Mouse (Mus musculus): ENCODE measurements around the gene Gm44805.
"Not testable (repeated sequence)": the region's sequence is repeated elsewhere in the genome, so short reads cannot be mapped to it uniquely, and the experiment has no call there.

Gene Gm44805

GRCm38 (mm10) chr7:19698907-19699826 is 17.9 kb upstream of the Gm44805 start, which contains the start of gene Apoe:
Apoe (minus strand) TSS chr7:19699188.
- peak; percentile 62 to 79 for DNase-seq

GRCm38 (mm10) chr7:19697949-19698906 is 17.0 kb upstream of the Gm44805 start:
- peak; percentile 49 to 66 for DNase-seq

- no peak for DNase-seq
Observed at GRCm38 (mm10) chr7:19696336-19696873, 15.2 kb upstream of the Gm44805 start.

DNA sequence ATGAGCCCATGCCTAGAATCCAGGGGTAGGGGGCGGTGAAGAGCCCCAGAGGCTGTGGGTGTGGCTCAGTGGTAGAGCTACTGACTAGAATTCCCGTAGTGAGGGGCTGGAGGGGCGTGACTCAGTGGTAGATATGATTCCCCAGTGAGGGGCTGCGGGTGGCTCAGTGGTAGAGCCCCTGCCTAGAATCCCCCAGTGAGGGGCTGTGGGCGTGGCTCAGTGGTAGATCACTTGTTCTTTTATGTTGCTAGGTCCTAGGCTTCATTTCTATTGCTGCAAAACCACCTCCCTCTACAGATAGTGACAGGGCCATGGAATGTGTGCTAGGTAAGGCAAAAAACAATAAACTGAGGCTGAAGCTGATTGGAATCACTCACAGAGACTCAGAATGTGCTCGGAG is 14.7 kb upstream of the Gm44805 start:
- DNase-seq: no peak

GRCm38 (mm10) chr7:19695213-19695594 is 14.0 kb upstream of the Gm44805 start:
- DNase-seq: no peak

DNA sequence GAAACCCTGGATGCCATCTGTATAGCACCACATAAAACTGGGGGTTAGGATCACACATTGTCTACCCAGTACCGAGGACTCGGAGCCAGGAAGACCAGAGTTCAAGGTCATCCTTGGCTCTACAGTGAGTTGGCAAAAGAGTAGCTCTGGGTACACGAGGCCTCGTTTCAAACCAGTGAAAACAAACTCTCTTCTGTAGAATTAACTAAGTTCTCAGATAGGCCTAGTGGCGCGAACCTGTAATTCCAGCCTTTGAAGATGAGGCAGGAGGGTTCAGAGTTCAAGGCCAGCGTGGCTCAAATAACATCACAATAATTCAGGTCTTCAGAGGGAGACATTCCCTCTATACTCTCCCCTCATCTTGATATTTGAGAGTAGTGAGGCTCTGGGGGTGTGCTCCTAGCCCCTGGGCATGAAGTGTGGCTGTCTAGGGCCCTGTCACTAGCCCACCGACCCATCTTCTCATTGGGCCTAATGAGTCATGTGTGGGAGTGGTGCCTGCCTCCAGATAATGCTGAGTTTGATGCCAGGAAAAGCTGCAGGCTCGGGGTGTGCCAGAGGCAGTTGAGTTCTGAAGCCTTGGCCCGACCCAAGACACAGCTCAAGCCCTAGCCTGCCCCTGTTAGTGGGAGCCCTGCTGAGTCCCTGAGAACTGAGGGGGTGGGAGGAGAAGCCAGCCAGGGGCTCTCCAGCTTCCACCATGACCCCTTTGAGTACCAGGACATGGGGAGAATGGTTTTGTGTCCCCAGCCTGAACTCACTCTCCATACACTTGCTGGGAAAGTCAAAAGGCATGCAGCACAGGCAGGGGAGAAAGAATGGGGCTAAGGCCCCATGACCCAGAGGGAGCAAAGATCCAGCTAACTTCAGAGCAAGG is 13.4 kb upstream of the Gm44805 start:
- no peak for DNase-seq

DNA sequence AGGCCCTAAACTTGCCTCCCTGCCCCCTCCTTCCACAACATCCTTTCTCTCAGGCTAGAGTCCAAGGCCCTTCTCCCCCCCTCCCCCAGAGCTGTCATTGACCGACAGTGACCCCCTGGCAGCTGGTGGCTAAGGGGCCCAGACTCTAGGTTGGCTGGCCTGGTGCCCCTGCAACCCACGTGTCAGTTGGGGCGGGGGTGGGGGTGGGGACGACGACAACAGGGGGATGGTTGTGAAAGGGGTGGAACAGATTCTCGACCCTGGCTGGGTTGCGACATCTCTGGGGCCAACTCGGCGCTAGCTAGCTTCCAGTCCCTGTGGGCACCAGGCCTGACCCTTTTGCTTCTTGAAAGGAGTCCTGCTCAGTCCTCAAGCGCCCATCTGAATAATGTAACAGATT is 12.2 kb upstream of the Gm44805 start:
- DNase-seq: peak; percentile 34 to 65

DNA sequence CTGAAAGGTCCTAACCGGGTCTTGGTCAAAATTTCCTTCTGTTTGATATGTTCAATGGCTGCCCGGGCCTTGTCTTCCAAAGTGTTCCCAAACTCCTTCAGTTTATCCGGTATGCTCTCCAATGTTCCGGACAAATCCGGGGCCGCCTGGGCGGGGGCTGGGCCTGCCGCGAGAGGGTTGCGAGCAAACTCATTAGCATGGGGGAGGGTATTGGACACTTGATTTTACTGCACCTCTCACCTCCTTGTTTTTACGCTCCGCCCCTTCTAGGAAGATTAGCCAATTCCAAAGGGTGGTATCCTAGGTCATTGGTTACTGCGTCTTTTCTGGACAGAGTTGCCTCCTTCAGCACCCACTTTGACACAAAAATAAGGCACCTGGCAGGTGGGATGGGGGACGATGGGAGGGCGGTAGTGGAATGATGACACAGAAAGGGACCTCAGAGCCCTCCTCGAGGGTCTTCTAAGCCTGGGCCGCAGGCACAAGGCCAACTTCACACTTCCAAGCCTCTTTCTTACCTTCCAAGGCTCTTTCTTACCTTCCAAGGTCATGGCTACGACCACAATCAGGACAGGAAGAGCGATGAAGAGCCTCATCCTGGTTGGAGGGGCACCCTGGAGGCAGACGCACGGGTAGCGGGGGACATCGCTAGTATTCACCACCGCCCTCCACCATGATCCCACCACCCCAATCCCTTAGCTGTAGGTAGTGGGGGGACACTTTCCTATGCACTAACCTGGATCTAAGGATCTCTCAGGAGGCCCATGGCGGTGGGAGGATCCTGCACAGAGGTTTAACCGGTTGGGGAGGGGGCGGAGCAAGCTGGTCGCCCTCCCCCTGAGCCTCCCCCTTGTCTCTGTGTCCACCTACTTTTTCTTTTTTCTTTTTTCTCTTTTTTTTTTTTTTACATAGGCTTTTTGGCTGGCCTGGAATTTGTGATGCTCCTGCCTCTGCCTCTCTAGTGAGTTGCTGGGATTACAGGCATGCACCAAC is 10.9 kb upstream of the Gm44805 start, which contains the start of gene Apoc1:
Apoc1 (minus strand) TSS at position 788 of the 993 bp plus-strand sequence.
- peak; percentile 52 to 69 for DNase-seq

DNA sequence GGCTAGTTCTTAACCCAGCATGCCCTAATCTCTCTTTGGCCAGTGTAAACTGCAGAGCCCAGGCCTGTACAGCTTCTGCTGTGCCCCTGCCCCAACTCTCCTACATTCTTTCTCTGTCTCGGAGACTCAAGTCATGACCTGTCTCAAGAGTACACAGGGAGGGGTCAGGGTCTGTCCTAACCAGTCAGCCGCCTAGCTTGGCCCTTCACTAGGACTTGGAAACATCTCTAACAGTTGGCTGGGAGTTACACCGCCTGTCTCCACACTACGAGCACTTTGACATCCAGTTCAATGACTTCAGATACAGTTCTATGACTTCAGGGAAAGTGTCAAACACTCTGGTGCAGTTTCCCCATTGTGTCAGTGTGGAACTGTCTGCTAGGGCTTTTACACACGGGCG is 10.2 kb upstream of the Gm44805 start:
- no peak for DNase-seq

- DNase-seq: no peak
Observed at GRCm38 (mm10) chr7:19690845-19691244, 9.6 kb upstream of the Gm44805 start.

GRCm38 (mm10) chr7:19688611-19689010 is 7.4 kb upstream of the Gm44805 start:
- DNase-seq: no peak

GRCm38 (mm10) chr7:19688101-19688500 is 6.9 kb upstream of the Gm44805 start:
- DNase-seq: no peak

DNA sequence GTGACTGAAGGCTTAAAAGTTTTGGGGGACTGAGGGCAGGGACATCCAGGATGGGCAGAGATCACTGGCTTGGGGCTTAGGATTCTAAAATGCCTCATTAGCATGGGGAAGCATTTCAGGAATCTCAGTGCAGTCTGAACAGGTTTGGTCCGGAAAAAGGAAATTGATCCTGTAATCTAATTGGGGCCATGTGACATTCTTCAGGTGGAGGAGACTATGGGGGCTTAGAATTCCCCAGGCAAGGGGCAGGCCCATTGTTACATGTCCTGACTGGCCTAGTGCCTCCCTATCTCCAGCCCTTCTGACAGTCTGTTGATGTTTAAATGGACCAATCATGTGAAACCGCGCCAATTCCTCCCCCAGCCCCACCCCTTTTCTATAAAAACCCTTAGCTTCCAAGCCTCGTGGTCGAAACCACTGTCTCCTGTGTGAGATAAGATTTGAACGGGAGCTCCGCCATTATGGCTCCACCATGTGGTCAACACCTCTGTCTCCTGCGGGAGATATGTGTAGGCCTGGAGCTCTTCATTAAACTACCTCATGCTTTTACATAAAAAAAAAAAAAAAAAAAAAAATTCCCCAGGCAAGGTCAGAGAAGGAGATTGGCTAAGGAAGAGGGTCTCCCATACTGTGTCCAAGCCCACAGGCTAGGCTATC is 5.8 kb upstream of the Gm44805 start:
- DNase-seq: not testable (repeated sequence)

DNA sequence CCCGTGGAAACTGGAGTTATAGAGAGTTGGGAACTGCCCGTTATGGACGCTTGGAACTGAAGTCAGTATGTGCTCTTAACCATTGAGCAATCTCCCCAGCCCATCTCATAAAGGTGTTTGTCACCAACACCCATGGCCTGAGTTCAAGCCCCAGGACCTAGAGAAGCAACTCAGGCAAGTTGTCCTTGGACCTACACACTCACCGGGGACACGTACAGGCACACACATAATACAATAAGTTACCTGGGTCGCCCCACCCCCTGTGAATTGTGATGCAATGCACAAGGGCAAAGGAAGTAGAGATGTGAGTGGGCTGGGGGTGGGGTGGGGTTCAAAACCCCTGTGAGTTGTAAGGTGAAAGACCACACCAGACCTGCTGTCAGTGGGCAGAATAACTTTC is 5.3 kb upstream of the Gm44805 start:
- DNase-seq: no peak

- no peak for DNase-seq
Observed at GRCm38 (mm10) chr7:19685374-19685773, 4.2 kb upstream of the Gm44805 start.

DNA sequence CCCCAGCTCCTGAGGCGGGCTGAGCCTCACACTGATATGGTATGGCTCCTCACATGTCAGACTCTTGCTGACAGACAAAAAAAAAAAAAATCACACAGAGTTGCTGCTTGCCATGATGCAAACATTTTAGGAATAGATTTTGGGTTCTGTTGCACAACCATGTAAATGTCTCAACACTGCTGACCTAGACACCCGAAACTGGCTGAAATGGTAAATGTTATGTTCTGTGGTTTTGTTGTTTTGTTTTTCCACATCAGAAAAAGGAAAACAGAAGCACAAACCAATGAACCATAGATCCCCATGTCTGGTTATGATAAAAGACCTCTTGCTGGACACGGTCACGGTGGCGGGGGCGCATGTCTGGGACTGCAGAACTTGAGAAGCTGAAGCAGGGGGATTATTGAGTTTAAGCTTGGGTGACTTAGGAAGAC is 2.6 kb upstream of the Gm44805 start:
- no peak for DNase-seq

DNA sequence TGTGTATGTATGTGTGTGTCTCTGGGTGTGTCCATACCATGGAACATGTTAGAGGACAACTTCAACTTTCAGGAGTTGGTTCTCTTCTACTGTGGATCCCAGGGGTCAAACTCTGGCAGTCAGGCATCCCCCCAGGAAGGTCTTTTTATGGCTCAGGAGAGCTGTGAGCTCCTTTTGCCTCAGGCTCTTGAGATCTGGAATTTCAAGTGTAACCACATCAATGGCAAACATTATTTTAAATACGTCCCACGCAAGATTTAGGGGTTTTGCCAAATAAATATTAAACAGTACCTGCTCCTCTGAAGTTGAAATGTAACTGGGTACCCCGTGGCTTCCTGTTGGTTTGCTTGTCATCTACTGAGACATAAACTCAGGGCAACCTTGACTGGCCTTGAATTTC is 1.8 kb upstream of the Gm44805 start:
- no peak for DNase-seq

- no peak for DNase-seq
Observed at GRCm38 (mm10) chr7:19680702-19681101, 521 bp downstream of the Gm44805 start.

- no peak for DNase-seq
Observed at GRCm38 (mm10) chr7:19678901-19679300, 2.3 kb downstream of the Gm44805 start.

DNA sequence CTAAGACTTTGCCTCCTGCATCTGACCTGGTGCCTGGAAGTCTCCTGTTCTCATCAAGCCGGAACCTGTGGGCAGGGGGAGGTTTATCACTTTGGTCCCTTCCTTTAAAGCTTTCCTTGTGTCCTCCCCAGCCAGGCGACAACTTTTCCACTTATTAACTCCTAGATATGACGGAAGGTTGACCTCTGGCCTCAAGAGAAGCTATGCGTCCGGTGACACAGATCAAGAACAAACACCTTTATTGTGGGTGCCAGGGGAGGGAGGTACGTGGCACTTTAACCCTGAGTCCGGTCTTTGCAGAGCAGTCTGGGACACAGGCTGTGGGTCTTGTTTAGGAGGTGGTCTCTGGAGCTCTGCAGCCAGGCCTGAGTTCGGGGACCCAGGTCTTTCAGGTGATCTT is 3.4 kb downstream of the Gm44805 start, which contains the start of gene Apoc2:
Apoc2 (minus strand) TSS at position 70 of the 400 bp plus-strand sequence.
- DNase-seq: no peak

All from kidney, postnatal 4 days (tissue).